Mouse (Mus musculus) fat pad, adult 2 months (tissue): ENCODE data around the gene Hoxa7.

Experiments used
- DNase-seq: peaks from one replicate; pipeline ENCODE4 v3.0.0-alpha.2; 2011; ENCODE audit warnings: low read depth, low spot score; ENCODE audit errors: extremely low read depth

The Hoxa7 gene

DNA sequence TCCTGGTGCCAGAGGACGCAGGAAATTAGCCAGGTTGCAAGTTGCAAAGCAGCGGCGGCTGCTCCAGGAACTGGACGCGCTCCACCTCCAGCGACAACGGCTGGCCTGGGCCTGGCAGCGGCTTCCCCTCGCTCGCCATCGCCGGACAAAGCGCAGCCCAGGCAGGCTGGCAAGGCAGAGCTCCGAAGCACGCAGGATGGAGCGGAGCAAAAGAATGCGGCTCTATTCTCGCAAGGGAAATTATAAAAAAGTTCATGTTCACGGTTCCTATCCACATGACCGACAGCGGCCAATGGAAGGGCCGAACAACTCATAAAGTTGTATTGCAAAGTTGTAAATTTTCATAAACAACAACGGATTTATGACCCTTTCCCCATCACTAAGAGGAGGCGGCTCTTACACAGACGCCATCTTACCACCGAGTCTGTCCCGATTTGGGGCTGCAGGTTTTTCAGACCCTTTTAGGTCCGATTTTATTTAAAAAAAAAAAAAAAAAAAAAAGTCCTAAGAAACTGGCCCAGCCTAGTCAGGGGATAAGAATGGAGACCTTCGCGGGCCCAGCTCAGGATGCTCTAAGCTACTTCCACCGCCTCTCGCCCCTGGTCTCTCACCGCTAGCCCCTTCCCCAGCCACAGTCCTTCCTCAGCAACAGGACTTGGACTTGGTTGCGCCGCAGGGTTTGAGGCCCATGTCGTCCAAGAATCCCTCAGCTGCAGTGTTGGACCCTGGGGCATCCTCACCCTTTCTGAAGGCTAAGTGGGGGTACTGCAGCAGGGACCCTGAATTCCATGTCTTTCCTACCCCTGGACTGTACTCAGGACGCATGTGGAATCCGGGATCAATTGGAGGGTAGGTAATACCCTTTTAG is 8.3 kb downstream of the Hoxa7 start, which contains the start of the genes Hoxa3 and Gm28308:
Hoxa3 (minus strand) TSS at position 218 of the 868 bp plus-strand sequence.
Gm28308 (minus strand) TSS at position 221 of the 868 bp plus-strand sequence.
- no peak for DNase-seq

DNA sequence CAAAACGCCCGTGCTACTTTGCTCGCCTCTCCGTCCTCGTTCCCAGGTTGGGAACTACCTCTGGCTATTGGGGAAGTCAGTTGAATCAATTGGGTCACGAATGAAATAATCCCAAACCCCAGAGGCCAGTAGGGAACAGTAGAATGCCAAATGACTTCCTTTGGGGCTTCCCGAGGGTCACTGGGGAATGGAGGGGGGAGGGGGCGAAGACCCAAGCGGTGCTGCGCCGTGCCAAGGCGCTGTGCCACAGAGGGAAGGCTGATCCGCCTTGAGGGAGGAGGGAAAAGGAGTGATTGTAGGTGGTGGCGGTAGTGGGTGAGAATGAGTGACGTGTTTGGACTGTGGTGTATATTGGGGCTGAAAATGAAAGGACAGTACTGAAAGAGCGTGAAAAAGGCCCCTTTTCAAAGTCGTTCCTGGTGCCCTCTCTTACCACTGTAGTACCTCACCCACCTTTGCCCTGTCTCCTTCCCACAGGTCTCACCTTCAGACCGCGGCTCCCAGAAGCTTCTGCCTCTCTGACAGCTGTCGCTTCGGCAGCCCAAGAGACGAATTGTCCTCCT is 9.0 kb downstream of the Hoxa7 start:
- DNase-seq, result no peak

DNA sequence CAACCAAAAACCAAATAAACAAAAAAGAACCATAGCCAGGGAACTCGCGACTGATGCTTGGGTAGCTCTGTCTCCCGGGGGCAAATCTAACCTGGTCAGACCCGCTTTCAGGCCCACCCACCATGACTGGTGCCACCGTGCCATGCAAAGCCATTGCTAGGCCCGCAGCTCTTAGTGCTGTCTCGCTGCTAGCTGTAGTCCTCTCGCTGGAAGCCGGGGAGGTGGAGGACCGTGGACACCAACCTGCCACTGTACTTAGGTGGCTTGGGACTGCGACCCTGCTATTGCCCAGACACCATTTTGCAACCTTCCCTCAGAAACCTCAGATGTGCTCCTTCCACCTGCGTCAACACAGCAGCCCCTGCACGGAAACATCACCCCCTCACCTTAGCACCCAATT is 9.7 kb downstream of the Hoxa7 start:
- no peak for DNase-seq

DNA sequence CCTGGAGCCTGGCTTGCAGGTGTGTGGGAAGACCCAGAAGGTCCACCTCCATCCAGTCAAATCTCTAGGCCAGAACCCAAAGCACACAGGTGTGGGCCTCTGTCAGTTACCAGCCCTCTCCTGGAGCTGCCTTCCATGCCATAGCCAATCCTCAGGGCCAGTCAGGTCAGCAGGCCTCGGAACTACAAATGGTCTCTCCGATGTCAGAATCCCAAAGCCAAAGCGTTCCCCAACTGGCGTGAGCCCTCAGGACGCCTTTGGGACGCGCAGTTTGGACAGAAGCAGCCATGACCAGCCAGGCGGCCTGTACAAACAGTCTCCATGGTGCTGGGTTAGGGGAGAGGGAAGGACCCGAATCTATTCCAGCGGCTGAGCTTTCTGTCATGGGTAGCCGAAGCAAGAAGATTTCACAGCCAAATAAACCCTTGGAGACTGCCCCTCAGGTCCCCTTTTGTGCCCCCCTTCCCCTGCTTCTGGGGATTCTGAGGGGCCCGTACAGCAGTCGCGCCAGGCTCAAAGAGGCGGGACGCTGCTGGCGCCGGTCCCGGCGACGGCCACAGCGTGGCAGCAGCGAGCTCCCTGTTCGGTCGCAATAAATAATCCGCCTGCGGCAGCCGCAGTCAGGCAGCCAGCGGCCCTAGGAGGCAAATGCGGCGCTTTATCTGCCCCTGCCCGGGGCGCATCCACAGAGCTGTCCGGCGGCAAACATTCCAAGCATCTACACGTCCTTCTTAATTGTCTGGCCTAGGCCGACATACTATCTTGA is 10.3 kb downstream of the Hoxa7 start:
- no peak for DNase-seq

DNA sequence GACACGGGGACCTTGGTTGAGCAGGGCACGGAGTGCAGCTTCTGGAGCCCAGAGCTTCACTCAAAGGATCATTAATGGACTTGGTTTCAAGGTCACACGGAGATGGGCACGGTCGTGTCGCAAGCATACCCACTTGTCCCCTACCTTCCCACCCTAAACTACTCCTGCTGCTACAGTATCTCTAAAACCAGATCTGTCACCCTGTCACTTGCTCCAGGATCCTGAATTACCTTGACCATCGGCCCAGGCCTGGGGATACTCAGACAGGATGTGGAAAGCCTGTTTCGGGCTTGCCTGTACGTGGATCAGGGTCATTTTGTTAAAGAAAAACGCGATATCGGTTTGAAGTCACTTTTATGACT is 12.0 kb downstream of the Hoxa7 start:
- no peak for DNase-seq

DNA sequence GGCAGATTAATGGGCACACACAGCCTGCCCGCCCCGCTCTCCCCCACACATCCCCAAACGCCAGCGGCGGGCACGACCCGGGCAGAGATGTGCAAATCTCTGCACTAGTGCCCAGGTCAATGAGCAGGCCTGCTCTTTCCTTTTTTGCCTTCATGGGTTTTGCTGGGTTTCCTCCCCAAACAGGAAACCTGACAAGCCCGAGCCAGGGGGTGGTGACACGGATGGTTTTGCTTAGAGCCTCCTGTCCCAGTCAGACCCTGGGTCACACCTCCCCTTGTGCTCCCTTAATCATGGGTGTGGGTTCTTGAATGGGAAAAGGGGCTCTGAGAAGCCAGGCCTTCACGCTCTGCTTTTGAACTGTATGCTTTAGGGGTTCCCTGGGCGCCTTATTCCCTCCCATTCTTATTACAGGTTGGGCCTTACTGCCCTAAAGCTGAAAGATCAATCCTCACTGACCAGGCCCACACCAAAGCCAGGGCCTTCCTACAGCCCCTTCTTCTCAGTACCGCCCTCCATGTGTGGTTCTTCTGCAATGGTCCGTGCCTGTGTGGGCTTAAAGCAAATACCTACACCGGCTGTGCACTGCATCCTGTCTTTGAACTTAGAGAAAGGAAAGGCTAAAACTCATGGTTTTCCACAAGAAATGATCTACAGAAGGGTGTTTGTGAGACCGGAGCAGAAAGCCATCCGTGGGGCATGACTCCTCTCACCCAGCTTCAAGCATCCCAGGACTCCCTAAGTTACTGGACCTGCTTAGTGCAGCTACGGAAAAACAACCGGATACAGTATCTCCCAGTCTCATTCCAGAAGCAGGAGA is 12.6 kb downstream of the Hoxa7 start:
- no peak for DNase-seq

DNA sequence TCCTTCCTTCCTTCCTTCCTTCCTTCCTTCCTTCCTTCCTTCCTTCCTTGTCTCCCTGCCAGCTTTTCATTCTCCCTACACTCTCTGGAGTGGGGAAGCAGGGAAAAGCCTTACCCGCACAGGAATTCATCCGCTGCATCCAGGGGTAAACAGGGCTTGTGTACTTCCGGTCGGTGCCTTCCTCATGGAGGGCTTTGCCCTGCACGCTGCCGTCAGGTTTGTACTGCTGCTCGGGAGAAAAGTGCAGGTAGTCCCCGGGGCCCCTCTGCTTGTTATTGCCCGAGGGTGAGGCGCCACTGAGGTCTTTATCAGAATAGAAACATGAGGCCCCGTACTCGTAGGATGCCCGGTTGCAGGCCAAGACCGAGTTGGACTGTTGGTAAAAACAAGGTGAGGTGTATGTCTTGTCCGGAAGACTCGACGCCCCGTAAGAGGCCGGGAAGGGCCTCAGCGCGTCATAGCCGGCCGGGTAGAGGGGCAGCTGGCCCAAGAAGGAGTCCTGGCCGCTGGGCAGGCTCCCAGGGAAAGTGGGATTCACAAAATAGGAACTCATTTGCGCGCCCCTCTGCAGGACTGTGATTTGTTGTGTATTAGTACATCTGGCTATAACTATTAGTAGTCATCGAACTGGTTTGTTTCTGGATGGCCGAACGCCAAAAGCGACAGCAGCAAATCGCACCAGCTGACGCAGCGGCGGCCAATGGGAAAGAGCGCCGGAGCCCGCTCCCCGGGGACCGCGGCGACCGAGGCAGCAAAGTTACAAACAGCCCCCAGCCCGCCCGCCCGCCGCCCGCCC is 13.4 kb downstream of the Hoxa7 start, which contains the start of gene Hoxa6:
Hoxa6 (minus strand) TSS at position 651 of the 796 bp plus-strand sequence.
- DNase-seq, result no peak

DNA sequence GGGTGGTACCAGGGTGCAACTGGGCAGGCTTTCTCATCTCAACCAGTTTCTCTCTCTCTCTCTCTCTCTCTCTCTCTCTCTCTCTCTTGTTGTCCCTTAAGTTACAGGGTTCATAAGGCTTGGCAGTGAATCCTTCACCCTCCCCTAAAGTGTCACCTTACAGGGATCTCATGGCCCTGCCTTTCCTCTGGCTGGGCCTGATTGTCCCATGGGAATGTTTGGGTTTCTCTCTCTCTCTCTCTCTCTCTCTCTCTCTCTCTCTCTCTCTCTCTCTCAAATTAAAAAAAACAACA is 14.0 kb downstream of the Hoxa7 start:
- DNase-seq, result no peak

DNA sequence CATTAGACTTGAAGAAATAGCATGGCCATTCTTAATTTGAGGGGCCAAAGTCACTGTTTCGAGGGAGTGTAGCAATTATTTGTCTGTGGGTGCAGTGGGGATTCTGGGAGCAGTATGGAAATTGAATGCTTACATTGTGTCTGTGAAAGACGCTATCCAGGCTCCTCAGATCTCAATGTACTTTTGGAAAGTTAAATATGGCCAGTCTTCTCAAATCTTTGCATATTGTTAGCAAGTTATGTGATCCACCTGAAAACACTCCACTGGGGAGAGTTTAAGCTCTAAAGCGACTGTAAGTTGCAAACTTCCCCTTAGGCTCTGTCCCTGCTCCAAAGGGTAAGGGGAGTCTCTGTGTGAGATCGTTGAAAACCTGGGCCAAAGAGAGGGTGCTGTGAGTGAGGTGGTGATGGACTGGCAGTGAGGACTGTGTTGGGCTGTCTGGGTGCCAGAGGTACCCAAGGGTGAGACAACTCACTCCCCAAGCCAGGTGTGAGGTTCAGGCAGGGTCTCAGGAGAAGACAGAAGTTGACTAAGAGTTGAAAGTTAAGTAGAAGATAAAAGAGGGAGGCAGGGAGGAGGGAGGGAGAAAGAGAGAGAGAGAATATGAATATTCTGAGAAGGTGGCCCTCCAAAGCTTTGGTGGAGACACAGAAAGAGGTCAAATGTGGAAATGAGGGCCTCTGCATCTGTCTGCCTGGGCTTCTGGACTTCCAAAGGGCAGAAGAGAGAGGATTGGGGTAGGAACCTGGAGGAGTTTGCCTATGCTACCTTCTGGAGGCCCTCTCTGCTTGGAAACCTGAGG is 14.6 kb downstream of the Hoxa7 start:
- DNase-seq, result no peak

DNA sequence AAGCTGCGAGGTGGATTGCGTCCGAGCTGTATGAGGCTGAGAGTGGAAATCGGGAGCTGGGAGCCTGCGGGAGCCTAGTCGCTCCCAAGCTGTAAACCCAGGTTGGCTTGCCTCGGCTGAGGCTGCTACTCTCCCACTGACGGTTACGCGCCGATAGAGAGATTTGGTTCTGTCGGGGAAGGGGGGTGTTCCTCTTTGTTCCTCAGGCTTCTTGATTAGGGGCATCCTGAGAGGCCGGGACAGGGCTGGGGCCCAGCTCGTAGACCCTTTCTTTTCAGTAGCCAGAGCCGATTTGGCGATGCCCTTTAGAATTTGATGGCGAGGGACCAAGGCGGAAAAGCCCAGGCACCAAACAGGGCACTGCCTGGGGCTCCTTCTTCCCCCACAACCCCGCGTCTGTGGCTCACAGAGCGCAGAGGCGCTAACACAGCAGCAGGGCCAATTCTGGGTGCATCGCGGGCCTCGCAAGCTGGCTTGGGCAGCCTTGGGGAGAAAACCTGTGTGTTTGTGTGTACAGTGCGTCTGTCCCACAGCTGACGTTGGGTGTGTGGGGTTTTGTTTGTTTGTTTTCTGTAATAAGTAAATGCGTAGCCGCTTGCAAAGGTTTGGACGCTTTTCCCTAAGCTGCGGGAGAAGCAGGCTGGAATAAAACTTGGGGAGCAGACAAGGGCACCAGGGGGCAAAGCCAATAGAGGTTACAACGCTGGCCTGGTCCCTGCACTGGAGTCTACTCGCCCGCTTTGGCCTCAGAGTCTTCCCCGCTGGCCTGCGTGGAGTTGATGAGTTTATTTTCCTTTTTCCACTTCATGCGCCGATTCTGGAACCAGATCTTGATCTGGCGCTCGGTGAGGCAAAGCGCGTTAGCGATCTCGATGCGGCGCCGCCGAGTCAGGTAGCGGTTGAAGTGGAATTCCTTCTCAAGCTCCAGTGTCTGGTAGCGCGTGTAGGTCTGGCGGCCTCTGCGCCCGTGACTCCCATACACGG is 15.7 kb downstream of the Hoxa7 start:
- DNase-seq, result no peak

DNA sequence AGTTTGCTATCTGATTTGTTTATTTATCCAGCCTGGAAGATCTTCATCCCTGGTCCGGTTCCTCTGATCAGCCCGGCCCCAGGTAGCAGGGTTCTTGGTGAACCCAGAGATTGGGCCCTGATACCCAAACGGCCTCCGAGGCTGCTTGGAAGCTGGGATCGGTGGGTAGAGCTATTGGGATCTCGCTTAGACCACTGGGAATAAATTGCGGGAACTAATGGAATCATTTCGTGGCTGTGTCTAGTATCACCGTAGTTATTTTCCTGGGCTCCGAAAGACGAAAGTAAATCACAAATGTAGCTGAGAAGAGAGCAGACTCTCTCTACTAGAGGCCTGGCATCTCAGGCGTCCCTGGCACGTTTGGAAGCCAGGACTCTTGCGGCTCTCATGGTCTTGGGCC is 16.4 kb downstream of the Hoxa7 start:
- DNase-seq, result no peak

DNA sequence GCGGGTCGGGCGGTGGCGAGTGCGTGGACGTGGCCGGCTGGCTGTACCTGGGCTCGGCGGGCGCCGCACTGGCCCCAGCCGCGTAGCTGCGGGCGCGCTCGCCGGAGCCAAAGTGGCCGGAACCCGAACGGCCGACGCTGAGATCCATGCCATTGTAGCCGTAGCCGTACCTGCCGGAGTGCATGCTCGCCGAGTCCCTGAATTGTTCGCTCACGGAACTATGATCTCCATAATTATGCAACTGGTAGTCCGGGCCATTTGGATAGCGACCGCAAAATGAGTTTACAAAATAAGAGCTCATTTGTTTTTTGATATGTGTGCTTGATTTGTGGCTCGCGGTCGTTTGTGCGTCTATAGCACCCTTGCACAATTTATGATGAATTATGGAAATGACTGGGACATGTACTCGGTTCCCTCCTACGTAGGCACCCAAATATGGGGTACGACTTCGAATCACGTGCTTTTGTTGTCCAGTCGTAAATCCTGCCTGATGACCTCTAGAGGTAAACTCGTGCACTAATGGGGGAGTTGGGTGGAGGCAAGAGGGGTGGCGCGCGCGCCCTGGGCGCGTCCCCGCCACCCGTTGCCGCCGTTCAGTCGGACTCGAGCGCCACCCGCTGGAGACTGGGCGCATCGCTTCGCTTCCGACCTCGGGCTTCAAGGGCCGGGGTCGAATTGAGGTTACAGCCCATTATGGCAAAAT is 17.5 kb downstream of the Hoxa7 start, which contains the start of gene Hoxa5:
Hoxa5 (minus strand) TSS at position 538 of the 703 bp plus-strand sequence.
- no peak for DNase-seq

DNA sequence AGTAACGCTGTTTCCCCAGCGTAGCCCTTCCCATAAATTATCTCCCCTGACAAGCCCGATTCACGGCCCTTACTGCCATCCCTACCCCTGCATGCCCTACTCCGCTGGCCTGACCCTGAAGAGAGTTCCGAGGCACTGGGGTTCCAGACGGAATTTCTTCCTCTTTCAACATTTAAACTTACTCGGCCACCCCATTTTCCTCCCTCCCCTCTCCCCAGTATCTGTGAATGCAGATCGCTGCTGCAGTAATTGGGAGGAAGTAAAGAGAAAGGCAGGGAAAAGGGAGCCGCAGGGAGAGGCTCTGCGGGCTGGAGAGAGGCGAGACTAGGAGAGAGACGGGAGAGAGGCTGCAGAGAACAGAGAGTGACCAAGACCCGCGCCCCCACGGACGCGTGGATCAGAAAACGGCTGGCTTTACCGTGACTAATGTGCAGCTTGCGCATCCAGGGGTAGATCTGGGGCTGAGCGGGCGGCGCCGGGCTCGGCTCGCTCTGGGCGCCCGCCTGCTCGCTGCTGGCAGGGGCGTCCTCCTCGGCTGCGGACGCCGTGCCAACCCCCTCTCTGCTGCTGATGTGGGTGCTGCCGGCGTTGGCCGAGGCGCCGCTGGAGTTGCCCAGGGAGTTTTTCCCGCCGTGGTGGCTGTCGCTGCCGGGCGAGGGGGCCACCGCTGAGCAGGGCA is 18.1 kb downstream of the Hoxa7 start:
- DNase-seq, result no peak

DNA sequence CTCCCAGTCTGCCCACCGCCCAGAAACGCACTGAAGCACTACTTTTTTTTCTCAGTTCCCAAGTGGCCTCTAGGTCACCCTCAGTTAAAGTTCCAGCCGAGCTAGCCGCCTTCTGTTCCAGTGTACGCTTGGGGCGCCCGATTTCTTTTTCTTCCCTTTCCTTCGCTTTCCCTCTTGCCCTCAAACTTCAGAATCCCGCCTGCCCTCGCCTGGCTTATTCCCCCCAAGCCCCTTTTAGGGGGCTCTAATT is 18.6 kb downstream of the Hoxa7 start:
- DNase-seq, result no peak

DNA sequence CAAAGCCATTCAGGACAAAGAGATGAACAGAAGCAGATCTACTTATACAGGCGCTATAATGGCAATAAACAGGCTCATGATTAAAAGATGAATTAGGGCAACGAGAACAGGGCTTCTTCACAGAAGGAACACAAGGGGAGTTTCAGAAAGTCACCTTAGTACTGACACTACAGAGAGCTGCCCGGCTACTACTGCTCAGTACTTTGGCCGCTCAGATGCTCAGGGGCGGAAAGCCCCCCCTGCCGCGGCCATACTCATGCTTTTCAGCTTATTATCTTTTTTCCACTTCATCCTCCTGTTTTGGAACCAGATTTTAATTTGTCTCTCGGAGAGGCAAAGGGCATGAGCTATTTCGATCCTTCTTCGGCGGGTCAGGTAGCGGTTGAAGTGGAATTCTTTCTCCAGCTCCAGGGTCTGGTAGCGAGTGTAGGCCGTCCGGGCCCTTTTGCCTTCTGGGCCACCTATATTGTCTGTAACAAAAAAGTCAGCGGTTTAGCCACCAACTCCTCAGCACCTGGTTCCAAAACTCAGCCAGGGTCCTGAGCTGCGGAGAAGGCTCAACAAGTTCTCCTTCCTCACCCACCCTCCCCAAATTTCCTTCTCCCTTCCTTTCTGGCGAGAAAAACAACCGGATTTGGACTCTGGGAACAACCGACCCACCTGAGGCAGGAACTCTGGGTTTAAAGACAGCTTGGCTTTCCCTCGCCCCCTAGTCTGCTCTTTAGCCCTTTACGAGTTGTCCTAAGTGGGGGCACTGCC is 19.1 kb downstream of the Hoxa7 start:
- DNase-seq, result no peak

DNA sequence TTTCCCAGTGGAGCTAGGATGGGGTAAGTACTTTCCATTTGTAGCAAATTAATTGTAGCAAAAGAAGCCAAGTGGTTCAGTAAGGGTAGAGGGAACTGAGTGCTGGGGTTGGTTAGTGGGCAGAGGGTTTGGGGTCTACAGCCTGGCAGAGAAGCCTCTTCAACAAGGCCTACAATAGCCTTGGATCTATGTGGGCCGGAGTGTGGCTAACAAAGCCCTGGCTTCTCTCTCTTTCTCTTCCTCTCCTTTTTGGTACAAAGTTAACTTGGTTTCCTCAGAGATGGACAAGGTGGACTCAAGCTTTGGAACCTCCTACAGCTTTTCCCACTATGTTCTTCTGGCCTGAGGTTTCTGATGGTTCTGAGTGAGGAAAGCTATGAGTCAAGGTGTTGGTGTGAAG is 20.4 kb downstream of the Hoxa7 start:
- DNase-seq, result no peak
